Mouse (Mus musculus) ZHBTc4 (cell line): Measurements from ENCODE around the gene Dok5.

Experiments used
- DNase-seq: peaks from one replicate; pipeline ENCODE4 v3.0.0-alpha.2; 2011; ENCODE audit warnings: low read depth, low spot score

Gene Dok5

DNA sequence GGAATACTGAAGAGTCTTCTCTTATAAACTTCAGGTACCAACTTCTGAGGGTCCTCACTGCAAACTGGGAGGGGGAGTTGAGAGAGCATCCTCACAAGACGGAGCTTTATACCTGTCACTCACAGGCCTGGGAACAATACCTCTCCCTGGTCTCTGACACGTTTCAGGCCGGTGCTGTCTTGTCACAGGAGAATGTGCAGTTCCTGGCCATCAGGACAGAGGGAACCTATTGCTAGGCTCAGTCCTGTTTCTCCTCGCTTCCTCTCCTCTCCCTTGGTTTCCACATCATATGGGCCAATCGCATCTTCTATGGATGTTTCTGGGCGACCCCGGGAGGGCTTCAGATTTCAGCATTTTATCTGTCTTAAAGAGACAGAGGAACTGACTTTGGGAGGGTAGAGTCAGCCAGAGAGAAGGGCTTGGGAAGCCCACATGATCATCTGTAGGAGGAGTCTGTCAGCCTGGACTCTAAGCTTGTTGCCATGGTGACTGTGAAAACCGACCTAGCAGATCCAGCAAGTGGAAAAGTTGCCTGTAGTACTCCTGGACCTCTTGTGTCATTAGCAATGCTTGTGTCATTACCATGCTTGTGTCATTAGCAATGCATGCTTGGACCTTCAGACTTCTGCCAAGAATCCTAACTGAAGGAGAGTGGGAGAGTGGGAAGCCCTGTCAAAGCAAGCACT is 59.9 kb downstream of the Dok5 start:
- peak; percentile 75 for DNase-seq

DNA sequence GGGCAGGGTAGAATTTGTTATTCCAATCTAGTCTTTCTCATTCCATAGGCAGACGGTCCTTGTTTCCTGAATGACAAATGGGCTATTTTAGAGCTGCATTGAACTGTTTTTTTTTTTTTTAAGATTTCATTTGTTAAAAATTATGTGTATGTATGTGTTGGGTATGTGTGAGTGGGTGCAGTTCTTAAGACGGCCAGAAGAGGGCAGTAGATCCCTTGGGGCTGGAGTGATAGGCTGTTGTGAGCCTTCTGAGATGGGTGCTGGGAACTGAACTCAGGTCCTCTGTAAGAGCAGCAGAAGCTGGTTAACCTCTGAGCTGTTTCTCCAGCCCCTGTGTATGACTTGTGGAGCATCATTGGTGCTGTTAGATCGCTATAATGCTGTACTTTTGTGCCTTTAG is 63.6 kb downstream of the Dok5 start:
- peak; percentile 14 for DNase-seq

DNA sequence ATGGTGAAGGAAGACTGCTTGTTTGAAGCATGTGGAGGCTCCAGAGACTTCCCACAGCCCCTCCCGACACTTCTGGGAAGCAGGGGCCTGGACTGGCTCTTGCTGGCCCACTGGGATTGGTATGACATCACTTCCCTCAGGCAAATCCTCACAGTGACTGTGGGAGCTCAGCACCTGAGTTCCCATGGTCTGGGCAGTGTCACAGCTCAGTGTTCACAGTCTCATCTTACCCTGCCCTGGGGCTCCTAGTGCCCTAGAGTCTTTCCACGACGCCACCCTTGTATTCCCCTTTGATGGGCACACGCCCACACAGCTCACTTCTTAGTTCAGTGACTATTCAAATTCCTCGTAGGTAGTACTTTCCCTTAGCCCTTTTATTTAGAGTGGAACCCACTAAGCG is 71.4 kb downstream of the Dok5 start:
- DNase-seq, result no peak

DNA sequence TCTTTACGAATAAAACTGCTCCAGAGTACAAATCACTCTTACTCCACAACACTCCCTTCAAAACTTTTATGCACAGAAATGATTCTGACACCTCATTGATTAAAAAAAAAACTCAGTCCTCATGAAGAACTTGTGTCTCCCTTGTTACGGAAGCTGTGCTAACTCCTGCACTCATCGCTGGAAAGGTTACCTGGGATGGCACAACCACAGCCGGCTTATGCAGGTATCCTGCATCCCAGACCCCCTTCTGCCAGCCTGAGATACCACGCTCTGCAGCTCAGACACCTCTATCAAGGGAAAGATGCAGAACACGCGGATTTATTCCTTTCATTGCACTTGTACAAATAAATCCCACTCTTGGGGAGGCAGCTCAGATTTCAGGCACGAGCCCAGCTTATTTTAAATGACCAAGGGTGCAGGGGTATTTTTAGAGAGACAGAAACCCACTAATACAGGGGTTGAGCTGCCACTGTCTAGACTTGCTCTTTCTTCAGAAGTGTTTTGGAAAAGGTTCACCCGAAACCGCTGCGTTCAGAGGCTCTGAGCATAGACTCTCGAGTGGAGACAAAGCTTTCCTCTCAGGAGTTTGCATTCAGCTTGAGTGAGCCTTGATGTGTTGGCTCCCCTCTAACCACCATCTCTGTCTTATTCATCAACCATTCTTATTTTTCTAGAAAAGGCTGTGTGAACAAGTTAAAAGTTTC is 76.1 kb downstream of the Dok5 start:
- no peak for DNase-seq

GRCm38 (mm10) chr2:170808259-170808789 is 76.7 kb downstream of the Dok5 start:
- no peak for DNase-seq

DNA sequence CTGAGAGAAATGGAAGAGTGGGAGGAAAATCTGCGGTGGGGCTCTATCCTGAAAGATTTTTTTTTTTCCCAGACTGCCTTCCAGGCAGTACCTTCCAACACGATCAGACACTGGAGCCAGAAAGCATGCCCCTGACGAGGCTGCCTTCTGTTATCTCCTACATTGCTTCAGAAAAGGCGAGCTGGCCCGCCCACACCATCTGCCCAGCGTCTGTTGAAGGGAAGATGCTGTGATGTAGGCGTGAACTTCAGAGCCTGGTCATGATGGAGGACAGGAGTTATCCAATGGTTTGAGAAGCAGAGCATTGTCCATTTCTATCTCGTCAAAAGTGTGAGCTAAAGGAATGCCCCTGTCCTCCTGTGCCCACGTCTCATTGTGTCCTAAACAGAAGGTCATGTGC is 79.7 kb downstream of the Dok5 start:
- DNase-seq, result no peak

DNA sequence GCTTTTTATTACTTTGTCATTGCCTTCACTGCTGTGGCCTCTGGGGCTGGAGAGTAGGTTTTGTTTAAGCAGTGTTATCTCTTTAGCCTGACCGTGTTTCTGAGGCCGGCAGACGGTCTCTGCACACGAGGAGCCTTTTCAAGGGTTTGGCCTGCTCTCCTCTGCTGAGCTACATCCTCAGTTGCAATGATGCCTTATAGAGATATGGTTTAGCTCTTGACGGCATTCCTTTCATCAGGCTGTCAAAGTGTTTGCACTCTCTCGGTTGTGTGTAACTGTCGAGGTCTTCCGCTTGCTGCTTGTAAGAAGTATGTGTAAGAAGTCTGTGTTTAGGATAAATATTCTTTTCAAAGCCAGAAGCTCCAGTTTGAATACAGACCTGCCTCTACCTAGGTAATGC is 84.7 kb downstream of the Dok5 start:
- DNase-seq, result no peak

GRCm38 (mm10) chr2:170817112-170817703 is 85.6 kb downstream of the Dok5 start:
- DNase-seq, result no peak

GRCm38 (mm10) chr2:170826821-170827441 is 95.3 kb downstream of the Dok5 start:
- peak; percentile 89 for DNase-seq

- DNase-seq, result no peak
Observed at GRCm38 (mm10) chr2:170828757-170829156, 97.2 kb downstream of the Dok5 start.

GRCm38 (mm10) chr2:170829191-170829611 is 97.6 kb downstream of the Dok5 start:
- DNase-seq, result no peak

- DNase-seq, result no peak
Observed at GRCm38 (mm10) chr2:170829988-170830387, 98.4 kb downstream of the Dok5 start.

- DNase-seq, result no peak
Observed at GRCm38 (mm10) chr2:170836862-170837261, 105.3 kb downstream of the Dok5 start.

DNA sequence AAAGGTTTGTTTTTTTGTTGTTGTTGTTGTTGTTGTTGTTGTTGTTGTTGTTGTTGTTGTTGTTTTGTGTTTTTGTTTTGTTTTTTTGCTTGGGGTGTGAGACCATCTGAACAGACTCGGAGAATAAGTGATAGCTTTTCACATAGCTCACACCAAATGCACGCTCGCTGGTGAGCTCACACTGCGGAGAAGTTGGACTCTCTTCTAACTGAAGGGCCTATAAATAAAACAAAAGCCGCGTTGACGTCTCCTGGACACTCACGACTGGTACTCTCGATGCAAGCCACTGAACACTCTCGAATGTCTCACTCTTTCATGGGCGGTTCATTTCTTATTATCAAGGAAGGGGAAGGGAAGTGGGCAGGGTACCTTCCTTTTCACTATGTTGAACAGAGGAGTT is 105.8 kb downstream of the Dok5 start:
- no peak for DNase-seq

- peak; percentile 86 for DNase-seq
Observed at GRCm38 (mm10) chr2:170837824-170838557, 106.4 kb downstream of the Dok5 start.

GRCm38 (mm10) chr2:170841441-170841965 is 109.9 kb downstream of the Dok5 start:
- DNase-seq, result no peak

GRCm38 (mm10) chr2:170845511-170845910 is 113.9 kb downstream of the Dok5 start:
- no peak for DNase-seq

DNA sequence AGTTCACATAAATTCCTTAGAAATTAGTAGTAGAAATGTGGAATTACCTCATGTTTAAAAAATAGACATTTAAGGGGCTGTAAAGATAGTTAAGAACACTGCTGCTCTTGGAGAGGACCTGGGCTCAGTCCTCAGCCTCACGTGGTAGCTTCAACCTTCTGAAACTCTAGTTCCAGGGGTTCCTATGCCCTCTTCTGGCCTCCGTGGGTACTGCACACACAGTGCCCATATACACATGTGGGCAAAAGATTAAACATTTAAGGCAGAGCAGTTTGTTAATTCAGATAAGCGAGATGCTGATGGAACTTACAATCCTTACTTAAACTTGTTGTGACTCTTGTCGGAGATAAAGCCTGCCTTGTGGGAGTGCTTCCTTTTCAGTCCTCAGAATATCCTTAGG is 118.5 kb downstream of the Dok5 start:
- DNase-seq, result peak; percentile 62

GRCm38 (mm10) chr2:170852337-170852736 is 120.7 kb downstream of the Dok5 start:
- DNase-seq, result no peak

GRCm38 (mm10) chr2:170855210-170855609 is 123.6 kb downstream of the Dok5 start:
- DNase-seq, result no peak

DNA sequence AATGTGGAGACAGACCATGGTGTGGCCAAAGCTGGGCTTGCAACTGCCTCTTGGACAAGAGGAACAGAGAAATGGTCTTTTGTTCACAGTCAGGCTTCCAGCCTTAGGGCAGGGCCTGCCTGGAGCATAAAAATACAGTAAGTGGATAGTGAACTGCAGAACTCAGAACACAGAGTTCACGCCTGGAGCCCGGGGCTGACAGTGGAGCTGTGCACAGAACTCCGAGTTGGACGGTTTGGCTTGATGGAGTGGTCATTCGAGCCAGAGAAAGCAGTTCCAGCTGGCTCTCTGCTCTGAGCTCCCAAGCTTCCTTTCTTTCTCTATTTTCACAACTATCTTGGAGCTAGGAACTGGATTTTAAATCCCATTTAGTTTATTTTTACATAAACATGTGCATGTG is 124.5 kb downstream of the Dok5 start:
- no peak for DNase-seq
